Mouse (Mus musculus): ENCODE measurements around the gene Sox13. TPM values are rescaled to one million over a fixed set of nuclear protein-coding genes. Genes with fewer than 3 reads are reported as not detected.

Gene Sox13
- total and polyA plus RNA-seq, 3 experiments: 0.03 TPM; not detected in 2

DNA sequence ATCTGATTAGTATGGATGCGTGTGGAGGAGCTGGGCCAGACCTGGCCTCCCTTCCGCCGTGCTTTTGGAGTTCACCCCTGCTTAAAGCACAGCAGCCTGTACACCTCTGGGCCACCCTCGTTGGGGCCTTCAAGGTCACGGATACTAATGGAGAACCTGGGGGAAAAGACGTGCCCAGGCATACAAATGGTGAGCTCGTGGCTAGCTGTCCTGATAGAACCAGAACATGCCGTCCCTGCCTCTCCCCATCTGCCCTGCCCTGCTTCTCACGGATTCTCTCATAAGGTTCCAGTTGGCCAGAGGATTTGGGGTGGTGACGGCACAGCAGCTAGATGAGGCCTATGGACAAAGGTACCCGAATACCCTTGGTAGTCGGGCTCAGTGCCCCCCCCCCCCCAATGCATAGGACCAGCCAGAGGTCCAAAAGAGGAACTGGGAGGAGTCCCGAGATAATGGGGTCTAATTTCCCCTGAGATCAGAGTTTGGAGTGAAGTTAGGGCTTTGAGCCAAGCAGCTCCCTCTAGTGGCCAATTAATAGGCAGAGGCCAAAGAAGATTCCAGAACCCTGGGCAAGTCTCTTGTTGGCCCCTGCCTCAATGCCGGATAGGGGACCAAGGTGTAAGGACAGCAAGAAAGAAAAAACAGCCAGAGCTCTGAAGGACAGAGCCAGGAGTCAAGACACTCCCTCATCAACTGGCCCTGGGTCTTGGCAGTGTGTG lies 43.7 kb downstream of the Sox13 start:
- peak; percentile 81 for DNase-seq (ENCODE audit: low read depth, low spot score)
- TF ChIP-seq MAX (IDR thresholded peaks at IDR 0.05; ENCODE audit: low read length): no peak
- peak in 1 of 2 experiments; percentile 57; a peak in 1 of 4 replicates for TF ChIP-seq EP300 (IDR thresholded peaks at IDR 0.05; ENCODE audit: low read depth in 1 of 2, low read length in 2 of 2)
- peak; percentile 53 for TF ChIP-seq RAD21 (IDR thresholded peaks at IDR 0.05; ENCODE audit: low read depth, low read length)
- peak; percentile 37; the same call in 1 of the 2 replicates for TF ChIP-seq GATA1 (IDR thresholded peaks at IDR 0.05; ENCODE audit: low read depth, low read length)
- no peak for TF ChIP-seq CHD1 (IDR thresholded peaks at IDR 0.05; ENCODE audit: low read depth, low read length)
- TF ChIP-seq ZC3H11A (IDR thresholded peaks at IDR 0.05; ENCODE audit: low read depth, low read length): 0 out of 2 replicates have a peak, but pooled peaks have one; percentile 17
- no peak for TF ChIP-seq MYC (IDR thresholded peaks at IDR 0.05; ENCODE audit: low read depth, low read length)
- no peak for TF ChIP-seq USF2 (IDR thresholded peaks at IDR 0.05; ENCODE audit: borderline replicate concordance in 1 of 2, insufficient read depth in 1 of 2, low read depth in 1 of 2, low read length in 2 of 2)
- peak; percentile 32; the same call in 1 of the 2 replicates for TF ChIP-seq SIN3A (IDR thresholded peaks at IDR 0.05; ENCODE audit: low read length)
- no peak for TF ChIP-seq USF1 (IDR thresholded peaks at IDR 0.05; ENCODE audit: low read depth, low read length)
- peak; percentile 77 for TF ChIP-seq SMC3 (IDR thresholded peaks at IDR 0.05; ENCODE audit: low read depth, low read length)
- TF ChIP-seq MAZ (IDR thresholded peaks at IDR 0.05; ENCODE audit: low read depth, low read length): peak; percentile 50; the same call in 1 of the 2 replicates
- TF ChIP-seq POLR2AphosphoS2 (IDR thresholded peaks at IDR 0.05; ENCODE audit: low read length): no peak
- peak; percentile 60 to 81 (median 68) for TF ChIP-seq CTCF (IDR thresholded peaks at IDR 0.05 in 2 of 3, conservative IDR thresholded peaks at IDR 0.05 in 1 of 3; ENCODE audit: control insufficient read depth in 1 of 3, insufficient read depth in 1 of 3, low read depth in 2 of 3, low read length in 3 of 3, poor library complexity in 1 of 3, severe bottlenecking in 1 of 3)
- TF ChIP-seq CHD2 (IDR thresholded peaks at IDR 0.05; ENCODE audit: low read length): no peak
- H3K9ac ChIP-seq (ENCODE audit: control insufficient read depth, low read depth, low read length, poor library complexity, severe bottlenecking): no peak overlapping the region
- peaks cover 0 to 5% of the 10 kb centered on the region in 2 experiments; a peak in 2 of 4 replicates for H3K4me1 ChIP-seq (ENCODE audit: control insufficient read depth in 1 of 2, insufficient read depth in 2 of 2, low read length in 2 of 2)
- no peaks in the 10 kb centered on the region for H3K27me3 ChIP-seq (ENCODE audit: control insufficient read depth in 1 of 2, insufficient read depth in 2 of 2, low read length in 2 of 2)
- H3K4me3 ChIP-seq (ENCODE audit: control insufficient read depth in 1 of 2, insufficient read depth in 1 of 2, low read depth in 2 of 2, low read length in 2 of 2): no peak overlapping the region
- H3K36me3 ChIP-seq (ENCODE audit: control insufficient read depth in 1 of 2, insufficient read depth in 2 of 2, low read length in 2 of 2): no peaks in the 10 kb centered on the region; a peak in 1 of 4 replicates
- no peaks in the 10 kb centered on the region for H3K9me3 ChIP-seq (replicated peaks; ENCODE audit: insufficient read depth, low read length)
- H3K27ac ChIP-seq (ENCODE audit: control insufficient read depth, low read depth, low read length): no peak overlapping the region
- H3K79me2 ChIP-seq (ENCODE audit: control insufficient read depth, insufficient read depth, low read length, poor library complexity): no peaks in the 10 kb centered on the region

DNA sequence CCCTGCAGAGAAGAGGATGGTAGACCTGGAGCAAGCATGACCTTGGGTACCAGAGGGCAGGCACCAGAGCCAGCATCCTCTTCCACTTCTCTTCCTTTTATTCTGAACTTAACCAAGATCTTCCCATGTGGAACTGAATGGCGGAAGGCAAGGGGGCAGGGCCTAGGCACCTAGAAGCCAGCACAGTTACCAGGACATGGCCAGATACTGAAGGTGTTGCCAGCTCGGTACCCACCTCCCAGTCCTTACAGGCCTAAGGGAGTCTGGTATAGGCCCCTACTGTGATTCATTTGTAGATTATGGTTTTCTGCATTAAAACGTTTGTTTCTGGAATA lies 44.2 kb downstream of the Sox13 start:
- Histone ChIP-seq H3K4me3 (ENCODE audit: control insufficient read depth in 1 of 2, insufficient read depth in 1 of 2, low read depth in 2 of 2, low read length in 2 of 2) (no peak overlapping the region), H3K36me3 (ENCODE audit: control insufficient read depth in 1 of 2, insufficient read depth in 2 of 2, low read length in 2 of 2) (no peaks in the 10 kb centered on the region; a peak in 1 of 4 replicates), H3K79me2 (ENCODE audit: control insufficient read depth, insufficient read depth, low read length, poor library complexity) (no peaks in the 10 kb centered on the region), H3K27me3 (ENCODE audit: control insufficient read depth in 1 of 2, insufficient read depth in 2 of 2, low read length in 2 of 2) (no peaks in the 10 kb centered on the region), H3K27ac (ENCODE audit: control insufficient read depth, low read depth, low read length) (no peak overlapping the region), H3K9ac (ENCODE audit: control insufficient read depth, low read depth, low read length, poor library complexity, severe bottlenecking) (no peak overlapping the region), H3K9me3 (replicated peaks; ENCODE audit: insufficient read depth, low read length) (no peaks in the 10 kb centered on the region), H3K4me1 (ENCODE audit: control insufficient read depth in 1 of 2, insufficient read depth in 2 of 2, low read length in 2 of 2) (peaks cover 0 to 5% of the 10 kb centered on the region in 2 experiments; a peak in 2 of 4 replicates)
- no peak for DNase-seq (ENCODE audit: low read depth, low spot score)
- TF ChIP-seq RAD21 (IDR thresholded peaks at IDR 0.05; ENCODE audit: low read depth, low read length): no peak
